Mouse (Mus musculus) forebrain, embryonic 12.5 days (tissue): Measurements from ENCODE around the gene Fam189a2. TPM values are rescaled to one million over a fixed set of nuclear protein-coding genes. Genes with fewer than 3 reads are reported as not detected.
A peak's percentile ranks its signal among the peaks of the same experiment; 100 is the strongest.

Source experiments
- ATAC-seq: fragments of 200-750 bp; cut with Nextera tagmentation; 2 replicates; pipeline ENCODE4 v1.8.0; 2017; ENCODE audit warnings: moderate TSS enrichment; ENCODE audit not compliant: low FRiP score
- H3K27ac ChIP-seq: fragments of 300-500 bp; sonication (generic); 2 replicates; pipeline ENCODE4 v1.5.1; 2016; ENCODE audit warnings: mild to moderate bottlenecking
- H3K27me3 ChIP-seq: fragments of 300-500 bp; sonication (generic); 2 replicates; pipeline ENCODE4 v1.6.1; 2016; ENCODE audit warnings: mild to moderate bottlenecking
- H3K36me3 ChIP-seq: fragments of 300-500 bp; sonication (generic); replicated peaks from 2 replicates; pipeline ENCODE4 v1.6.1; 2016; ENCODE audit warnings: mild to moderate bottlenecking
- H3K4me1 ChIP-seq: fragments of 300-500 bp; sonication (generic); 2 replicates; pipeline ENCODE4 v1.6.1; 2016
- H3K4me2 ChIP-seq: fragments of 300-500 bp; sonication (generic); 2 replicates; pipeline ENCODE4 v1.6.1; 2016; ENCODE audit warnings: mild to moderate bottlenecking, moderate library complexity
- H3K4me3 ChIP-seq: fragments of 300-500 bp; sonication (generic); replicated peaks from 2 replicates; pipeline ENCODE4 v1.5.1; 2016; ENCODE audit warnings: mild to moderate bottlenecking
- H3K9ac ChIP-seq: fragments of 300-500 bp; sonication (generic); 2 replicates; pipeline ENCODE4 v1.6.1; 2016; ENCODE audit warnings: mild to moderate bottlenecking
- H3K9me3 ChIP-seq: fragments of 300-500 bp; sonication (generic); 2 replicates; pipeline ENCODE4 v1.6.1; 2016
- WGBS: fragments of 180-500 bp; shearing (Covaris S2); methylation state at CpG from one replicate; pipeline ENCODE4 v1.1.7; 2016; 5-methylcytosine and 5-hydroxymethylcytosine counted together
- polyA plus RNA-seq: library from polyadenylated mRNA; unstranded; fragments of >200 nt; fragmentation: Nextera tagmentation; extraction: Ambion mirVana; gene quantifications from 2 replicates; pipeline ENCODE4 v1.2.1, GENCODE M21; 2016

Gene Fam189a2
- 0.47 and 0.63 TPM in 2 replicates for polyA plus RNA-seq

- Histone ChIP-seq H3K4me2 (peak within 1 kb of the TSS; percentile 91), H3K36me3 (no peaks in the 10 kb centered on the region), H3K27me3 (peaks cover 49% of the 10 kb centered on the region), H3K9me3 (no peaks in the 10 kb centered on the region), H3K4me3 (peak within 1 kb of the TSS; percentile 69), H3K4me1 (peaks cover 37% of the 10 kb centered on the region), H3K27ac (0 out of 2 replicates have a peak within 1 kb of the TSS, but pooled peaks have one; percentile 13), H3K9ac (peak within 1 kb of the TSS; percentile 66)
- ATAC-seq: peak; percentile 80
- WGBS: under 1% methylated on average over 53 of the region's 65 CpGs
Observed at GRCm38 (mm10) chr19:24030871-24031556, at the start of gene Fam189a2. TSS of gene Fam189a2 (minus strand) at chr19:24031019.

- Histone ChIP-seq H3K4me1 (no peaks in the 10 kb centered on the region), H3K4me2 (no peak overlapping the region), H3K9me3 (no peaks in the 10 kb centered on the region), H3K4me3 (no peak overlapping the region), H3K27ac (no peak overlapping the region), H3K36me3 (no peaks in the 10 kb centered on the region), H3K9ac (no peak overlapping the region), H3K27me3 (no peaks in the 10 kb centered on the region)
- 96% methylated on average over 3 of the region's 3 CpGs for WGBS
- ATAC-seq: no peak
Observed at GRCm38 (mm10) chr19:24077658-24078057, 46.8 kb upstream of the Fam189a2 start.

DNA sequence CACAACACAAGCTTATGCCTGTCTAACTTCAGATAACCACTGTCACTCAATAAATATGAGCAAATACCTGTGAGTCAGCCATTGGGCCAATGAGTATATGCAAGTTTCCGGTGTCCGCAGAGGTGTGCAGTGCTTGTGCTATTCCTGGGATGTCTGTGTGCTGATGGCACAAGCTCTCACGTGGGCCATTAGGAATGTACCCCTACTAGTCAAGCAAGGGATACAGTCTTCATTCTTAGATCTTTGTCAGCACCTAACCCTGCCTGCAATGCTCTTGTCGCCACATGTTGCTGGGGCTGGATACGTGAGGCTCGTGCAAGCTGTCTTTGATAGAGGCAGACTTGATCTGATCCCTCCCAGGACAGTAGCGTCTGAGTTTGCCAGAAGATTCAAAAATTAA is 45.7 kb upstream of the Fam189a2 start:
- H3K4me3 ChIP-seq: no peak overlapping the region
- ATAC-seq: no peak
- no peaks in the 10 kb centered on the region for H3K4me1 ChIP-seq

GRCm38 (mm10) chr19:24075927-24076326 is 45.1 kb upstream of the Fam189a2 start:
- no peaks in the 10 kb centered on the region for H3K36me3 ChIP-seq
- ATAC-seq: no peak
- no peak overlapping the region for H3K9ac ChIP-seq
- no peak overlapping the region for H3K4me3 ChIP-seq
- whole genome bisulfite sequencing: 86% methylated on average over 8 of the region's 8 CpGs
- H3K4me2 ChIP-seq: no peak overlapping the region
- no peak overlapping the region for H3K27ac ChIP-seq
- H3K27me3 ChIP-seq: no peaks in the 10 kb centered on the region
- no peaks in the 10 kb centered on the region for H3K4me1 ChIP-seq
- H3K9me3 ChIP-seq: no peaks in the 10 kb centered on the region

More for the DNA sequence above, 45.7 kb upstream of the Fam189a2 start:
- no peak overlapping the region for H3K27ac ChIP-seq
- no peak overlapping the region for H3K9ac ChIP-seq
- WGBS: 91% methylated on average over 7 of the region's 7 CpGs
- H3K36me3 ChIP-seq: no peaks in the 10 kb centered on the region
- no peaks in the 10 kb centered on the region for H3K9me3 ChIP-seq
- H3K4me2 ChIP-seq: no peak overlapping the region
- no peaks in the 10 kb centered on the region for H3K27me3 ChIP-seq

- no peak overlapping the region for H3K4me3 ChIP-seq
- no peaks in the 10 kb centered on the region for H3K9me3 ChIP-seq
- no peaks in the 10 kb centered on the region for H3K36me3 ChIP-seq
- H3K4me1 ChIP-seq: no peaks in the 10 kb centered on the region
- ATAC-seq: no peak
- WGBS: 47% methylated on average over 4 of the region's 4 CpGs
- no peak overlapping the region for H3K27ac ChIP-seq
- H3K27me3 ChIP-seq: no peaks in the 10 kb centered on the region
- no peak overlapping the region for H3K9ac ChIP-seq
- H3K4me2 ChIP-seq: no peak overlapping the region
Observed at GRCm38 (mm10) chr19:24073155-24073554, 42.3 kb upstream of the Fam189a2 start.

DNA sequence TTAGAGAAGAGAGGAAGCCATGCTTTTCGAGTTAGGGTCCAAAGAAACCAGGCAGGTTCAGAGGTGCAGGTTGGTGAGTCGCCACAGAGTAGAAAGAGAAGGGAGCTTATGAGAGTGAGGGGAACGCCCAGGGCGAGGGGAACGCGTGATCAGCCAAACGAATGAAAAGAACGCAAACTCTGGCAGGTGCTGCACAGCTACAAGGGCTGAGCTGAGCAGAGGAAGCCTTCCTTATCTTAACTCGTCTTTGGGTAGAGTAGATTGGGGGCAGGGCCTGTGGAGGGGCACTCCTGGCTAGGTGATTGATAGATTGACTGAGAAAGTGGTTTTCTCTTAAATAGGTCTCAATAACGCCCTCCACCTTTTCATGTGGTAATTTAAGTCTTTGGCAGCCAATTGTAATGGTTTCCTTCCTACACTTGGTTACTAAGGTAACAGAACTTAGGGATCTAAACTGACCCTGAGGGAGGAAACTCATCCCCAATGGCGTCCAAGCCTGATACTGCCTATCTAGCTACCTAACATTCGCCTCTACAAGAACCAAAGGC is 33.6 kb upstream of the Fam189a2 start:
- H3K36me3 ChIP-seq: no peaks in the 10 kb centered on the region
- ATAC-seq: no peak
- H3K4me2 ChIP-seq: no peak overlapping the region
- 56% methylated on average over 12 of the region's 12 CpGs for WGBS
- H3K27ac ChIP-seq: no peak overlapping the region
- no peak overlapping the region for H3K4me3 ChIP-seq
- H3K4me1 ChIP-seq: peaks cover 4% of the 10 kb centered on the region; the same call in 1 of the 2 replicates
- no peak overlapping the region for H3K9ac ChIP-seq
- no peaks in the 10 kb centered on the region for H3K27me3 ChIP-seq
- H3K9me3 ChIP-seq: no peaks in the 10 kb centered on the region

- no peaks in the 10 kb centered on the region for H3K36me3 ChIP-seq
- 86% methylated on average over 4 of the region's 4 CpGs for WGBS
- H3K4me3 ChIP-seq: no peak overlapping the region
- H3K4me2 ChIP-seq: no peak overlapping the region
- H3K9ac ChIP-seq: no peak overlapping the region
- no peaks in the 10 kb centered on the region for H3K27me3 ChIP-seq
- H3K4me1 ChIP-seq: peaks cover 4% of the 10 kb centered on the region; the same call in 1 of the 2 replicates
- H3K27ac ChIP-seq: no peak overlapping the region
- no peak for ATAC-seq
- no peaks in the 10 kb centered on the region for H3K9me3 ChIP-seq
Observed at GRCm38 (mm10) chr19:24063585-24063984, 32.8 kb upstream of the Fam189a2 start.

GRCm38 (mm10) chr19:24058851-24059250 is 28.0 kb upstream of the Fam189a2 start:
- Histone ChIP-seq H3K4me1 (no peaks in the 10 kb centered on the region), H3K4me3 (no peak overlapping the region), H3K27me3 (no peaks in the 10 kb centered on the region), H3K9ac (no peak overlapping the region), H3K9me3 (no peaks in the 10 kb centered on the region), H3K27ac (no peak overlapping the region), H3K4me2 (no peak overlapping the region), H3K36me3 (no peaks in the 10 kb centered on the region)
- 91% methylated on average over 8 of the region's 8 CpGs for WGBS
- no peak for ATAC-seq

- H3K4me2 ChIP-seq: no peak overlapping the region
- H3K4me3 ChIP-seq: no peak overlapping the region
- H3K9me3 ChIP-seq: no peaks in the 10 kb centered on the region
- no peak overlapping the region for H3K9ac ChIP-seq
- H3K4me1 ChIP-seq: no peaks in the 10 kb centered on the region
- H3K27me3 ChIP-seq: no peaks in the 10 kb centered on the region
- no peak for ATAC-seq
- no peak overlapping the region for H3K27ac ChIP-seq
- H3K36me3 ChIP-seq: no peaks in the 10 kb centered on the region
- 91% methylated on average over 5 of the region's 5 CpGs for WGBS
Observed at GRCm38 (mm10) chr19:24058021-24058420, 27.2 kb upstream of the Fam189a2 start.

GRCm38 (mm10) chr19:24056880-24057279 is 26.1 kb upstream of the Fam189a2 start:
- Histone ChIP-seq H3K4me1 (no peaks in the 10 kb centered on the region), H3K36me3 (no peaks in the 10 kb centered on the region), H3K27me3 (no peaks in the 10 kb centered on the region), H3K4me3 (no peak overlapping the region), H3K27ac (no peak overlapping the region), H3K9ac (no peak overlapping the region), H3K9me3 (no peaks in the 10 kb centered on the region), H3K4me2 (no peak overlapping the region)
- ATAC-seq: no peak
- 97% methylated on average over 1 of the region's 1 CpGs for WGBS

GRCm38 (mm10) chr19:24054904-24055303 is 24.1 kb upstream of the Fam189a2 start:
- H3K4me2 ChIP-seq: no peak overlapping the region
- ATAC-seq: no peak
- H3K27ac ChIP-seq: no peak overlapping the region
- no peaks in the 10 kb centered on the region for H3K27me3 ChIP-seq
- H3K4me1 ChIP-seq: no peaks in the 10 kb centered on the region
- WGBS: 79% methylated on average over 2 of the region's 2 CpGs
- H3K9me3 ChIP-seq: no peaks in the 10 kb centered on the region
- H3K36me3 ChIP-seq: no peaks in the 10 kb centered on the region
- no peak overlapping the region for H3K9ac ChIP-seq
- no peak overlapping the region for H3K4me3 ChIP-seq

DNA sequence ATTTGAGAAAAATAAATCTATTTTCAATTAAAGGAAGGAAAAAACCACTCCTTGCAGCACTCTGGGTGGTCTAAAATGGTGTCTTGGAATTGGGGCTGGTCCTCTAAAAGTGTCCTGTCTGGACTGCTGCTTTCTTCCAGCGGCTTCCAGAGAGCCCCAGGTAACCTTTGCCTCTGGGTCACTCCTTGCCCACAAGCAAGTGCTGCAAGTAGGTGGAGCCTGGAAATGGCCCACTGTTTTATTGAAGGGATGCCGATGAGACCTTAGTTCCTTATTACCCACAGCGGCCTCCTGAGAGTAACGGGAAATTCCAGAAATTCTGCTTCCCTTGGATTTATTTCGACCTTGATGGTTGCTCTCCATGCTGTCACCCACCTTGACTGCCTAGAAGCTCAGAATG is 23.4 kb upstream of the Fam189a2 start:
- WGBS: 79% methylated on average over 5 of the region's 5 CpGs
- no peak overlapping the region for H3K9ac ChIP-seq
- no peaks in the 10 kb centered on the region for H3K4me1 ChIP-seq
- H3K4me3 ChIP-seq: no peak overlapping the region
- ATAC-seq: no peak
- no peaks in the 10 kb centered on the region for H3K9me3 ChIP-seq
- no peaks in the 10 kb centered on the region for H3K36me3 ChIP-seq
- no peak overlapping the region for H3K27ac ChIP-seq
- no peaks in the 10 kb centered on the region for H3K27me3 ChIP-seq
- H3K4me2 ChIP-seq: no peak overlapping the region

GRCm38 (mm10) chr19:24050514-24050913 is 19.7 kb upstream of the Fam189a2 start:
- H3K9ac ChIP-seq: no peak overlapping the region
- H3K27ac ChIP-seq: no peak overlapping the region
- ATAC-seq: no peak
- H3K27me3 ChIP-seq: no peaks in the 10 kb centered on the region
- 82% methylated on average over 2 of the region's 2 CpGs for WGBS
- H3K36me3 ChIP-seq: no peaks in the 10 kb centered on the region
- no peaks in the 10 kb centered on the region for H3K9me3 ChIP-seq
- no peak overlapping the region for H3K4me3 ChIP-seq
- no peaks in the 10 kb centered on the region for H3K4me1 ChIP-seq
- no peak overlapping the region for H3K4me2 ChIP-seq
